ENCODE assay signal across 8 mouse cellular contexts in the genomic region with DNA sequence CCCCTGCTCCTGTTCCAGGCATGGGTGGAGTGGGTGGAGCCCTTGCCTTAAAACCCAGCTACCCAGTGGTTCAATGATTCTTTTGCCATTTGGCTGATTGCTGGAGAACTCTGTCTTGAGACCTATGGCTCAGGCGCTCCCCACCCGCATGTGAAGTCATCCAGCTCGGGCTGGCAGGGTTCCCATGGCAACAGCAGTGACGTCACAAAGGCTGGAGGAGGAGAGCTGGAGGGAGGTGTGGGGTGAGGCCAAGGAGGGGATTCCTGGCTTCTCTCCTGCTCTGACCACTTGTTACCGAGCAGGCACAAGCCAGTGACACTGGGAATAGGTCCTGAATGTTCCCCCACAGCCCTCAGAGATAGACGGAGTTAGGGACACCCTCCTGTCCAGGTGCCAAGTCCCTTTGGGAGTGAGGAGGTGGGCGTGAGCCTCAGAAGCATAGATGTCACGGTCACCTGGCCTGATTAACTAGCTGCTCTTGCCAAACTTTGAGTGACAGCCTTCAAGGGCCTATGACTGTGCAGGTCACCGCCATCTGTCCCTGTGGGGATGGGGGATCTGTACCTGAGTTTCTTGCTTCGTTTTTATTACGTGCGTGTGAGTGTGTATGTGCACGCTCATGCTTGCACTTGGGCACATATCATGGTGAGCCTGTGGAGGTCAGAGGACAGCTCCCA. TPM values are rescaled to one million over a fixed set of nuclear protein-coding genes. Genes with fewer than 3 reads are reported as not detected.
DNase-seq lines count a peak whose midpoint lies in the region; ATAC-seq and TF ChIP-seq lines count a peak whose summit lies in the region.
"Had no signal": no experiment of that assay in that cellular context is flagged by ENCODE, and none has a peak within 500 bp of the region (broad histone marks: within the 10 kb centered on the region; RNA-seq: fewer than 3 reads in every experiment).

No protein-coding gene starts in this region.

- H3K27ac ChIP-seq in ES-Bruce4 (ENCODE audit: insufficient read depth, low read length): no peak overlapping the region
- H3K27ac ChIP-seq in forebrain, embryonic 13.5 days: no peak overlapping the region
- H3K27ac ChIP-seq in midbrain, postnatal 0 days (ENCODE audit: low read depth, low read length): no peak overlapping the region
- no peak overlapping the region for H3K27ac ChIP-seq in thymus, adult 2 months (ENCODE audit: control insufficient read depth, insufficient read depth, low read length)

- H3K9me3 ChIP-seq in ES-Bruce4 (replicated peaks; ENCODE audit: control insufficient read depth, insufficient read depth, low read length, poor library complexity, severe bottlenecking): no peaks in the 10 kb centered on the region
- no peaks in the 10 kb centered on the region for H3K9me3 ChIP-seq in forebrain, embryonic 13.5 days (replicated peaks)
- no peaks in the 10 kb centered on the region for H3K9me3 ChIP-seq in midbrain, postnatal 0 days (ENCODE audit: low read length)

- TF ChIP-seq EP300 in ES-Bruce4 (IDR thresholded peaks at IDR 0.05; ENCODE audit: insufficient read depth, low read depth, low read length): 0 out of 2 replicates have a peak, but pooled peaks have one; percentile 41

- TF ChIP-seq POLR2A in ES-Bruce4 (IDR thresholded peaks at IDR 0.05; ENCODE audit: insufficient read depth, low read length): no peak
- TF ChIP-seq POLR2A in thymus, adult 2 months (IDR thresholded peaks at IDR 0.05; ENCODE audit: control insufficient read depth, extremely low read depth, insufficient read depth, low read length, poor library complexity): no peak

- H3K36me3 ChIP-seq in ES-Bruce4 (ENCODE audit: control insufficient read depth, insufficient read depth, low read length, poor library complexity, severe bottlenecking): no peaks in the 10 kb centered on the region
- H3K36me3 ChIP-seq in forebrain, embryonic 13.5 days (ENCODE audit: poor library complexity, severe bottlenecking): no peaks in the 10 kb centered on the region
- no peaks in the 10 kb centered on the region for H3K36me3 ChIP-seq in midbrain, postnatal 0 days (ENCODE audit: insufficient read depth, low read length)
- no peaks in the 10 kb centered on the region for H3K36me3 ChIP-seq in thymus, adult 2 months (ENCODE audit: control insufficient read depth, insufficient read depth, low read length)

- peak; percentile 16 for ATAC-seq in activated CD4-positive, CD25-positive, alpha-beta regulatory T cell, adult 4 months
- peak; percentile 65 for ATAC-seq in forebrain, embryonic 13.5 days
- peak; percentile 47 for ATAC-seq in inflammation-experienced regulatory T-cells, adult 6 months
- ATAC-seq in midbrain, postnatal 0 days (ENCODE audit: low FRiP score): peak; percentile 85

- peak; percentile 57 to 61 for DNase-seq in left cerebral cortex, postnatal 36 days (ENCODE audit: low spot score in 2 of 2)
- DNase-seq in midbrain, postnatal 0 days (ENCODE audit: low spot score): peak; percentile 91
- peak; percentile 67 for DNase-seq in thymus, adult 2 months

- 36% methylated on average over 13 of the region's 13 CpGs for WGBS in forebrain, embryonic 13.5 days
- WGBS in midbrain, postnatal 0 days: 32% methylated on average over 13 of the region's 13 CpGs
- 55% methylated on average over 13 of the region's 13 CpGs for WGBS in thymus, adult 2 months

- no peak for TF ChIP-seq CTCF in ES-Bruce4 (IDR thresholded peaks at IDR 0.05; ENCODE audit: low read depth, low read length)
- TF ChIP-seq CTCF in midbrain, postnatal 0 days (IDR thresholded peaks at IDR 0.05): no peak
- TF ChIP-seq CTCF in thymus, adult 2 months (IDR thresholded peaks at IDR 0.05; ENCODE audit: borderline replicate concordance, control insufficient read depth, extremely low read depth, insufficient read depth, low read length, poor library complexity): no peak

- H3K4me3 ChIP-seq in ES-Bruce4 (ENCODE audit: low read depth, low read length): no peak overlapping the region
- H3K4me3 ChIP-seq in forebrain, embryonic 13.5 days: no peak overlapping the region
- H3K4me3 ChIP-seq in midbrain, postnatal 0 days (ENCODE audit: low read depth, low read length): no peak overlapping the region
- H3K4me3 ChIP-seq in thymus, adult 2 months (ENCODE audit: control insufficient read depth, insufficient read depth, low read length): no peak overlapping the region

- H3K4me2 ChIP-seq in forebrain, embryonic 13.5 days: peak overlapping the region; percentile 21; the same call in 1 of the 2 replicates
- no peak overlapping the region for H3K4me2 ChIP-seq in midbrain, postnatal 0 days (ENCODE audit: low read depth, low read length, poor library complexity, severe bottlenecking)

- H3K27me3 ChIP-seq in ES-Bruce4 (ENCODE audit: control insufficient read depth, insufficient read depth, low read length, poor library complexity, severe bottlenecking): no peaks in the 10 kb centered on the region
- no peaks in the 10 kb centered on the region; the same call in 1 of the 2 replicates for H3K27me3 ChIP-seq in forebrain, embryonic 13.5 days
- no peaks in the 10 kb centered on the region for H3K27me3 ChIP-seq in midbrain, postnatal 0 days (ENCODE audit: insufficient read depth, low read length)
- H3K27me3 ChIP-seq in thymus, adult 2 months (ENCODE audit: control insufficient read depth, insufficient read depth, low read length): no peaks in the 10 kb centered on the region; the same call in 1 of the 2 replicates

- peaks cover 3% of the 10 kb centered on the region for H3K4me1 ChIP-seq in ES-Bruce4 (ENCODE audit: control insufficient read depth, insufficient read depth, low read length)
- H3K4me1 ChIP-seq in forebrain, embryonic 13.5 days: peaks cover 27% of the 10 kb centered on the region
- H3K4me1 ChIP-seq in midbrain, postnatal 0 days (ENCODE audit: insufficient read depth, low read length): peaks cover 15% of the 10 kb centered on the region
- H3K4me1 ChIP-seq in thymus, adult 2 months (replicated peaks; ENCODE audit: control insufficient read depth, insufficient read depth, low read length): peaks cover 27% of the 10 kb centered on the region

- intact Hi-C loops in left cerebral cortex, postnatal 36 days (cut with DNase I): no loop called here

- no peak overlapping the region for H3K9ac ChIP-seq in ES-Bruce4 (ENCODE audit: low read depth, poor library complexity, severe bottlenecking)
- no peak overlapping the region for H3K9ac ChIP-seq in forebrain, embryonic 13.5 days
- H3K9ac ChIP-seq in midbrain, postnatal 0 days (replicated peaks; ENCODE audit: low read length, poor library complexity, severe bottlenecking): 0 out of 2 replicates have a peak overlapping the region, but pooled peaks have one; percentile 29

RNA-seq across cellular contexts. Expression of gene Elfn1, which starts 25.0 kb away (rescaled TPM):
- polyA plus RNA-seq in ES-Bruce4 (2011; ENCODE audit: insufficient read depth, insufficient read length, low read depth, missing spikeins): 0.15 and 0.29 TPM in 2 replicates
- polyA plus RNA-seq in activated CD4-positive, CD25-positive, alpha-beta regulatory T cell, adult 4 months (2017; shearing (Covaris generic)): not detected
- 0.44 and 1.1 TPM in 2 replicates for polyA plus RNA-seq in forebrain, embryonic 13.5 days (2015; fragmentation: Nextera tagmentation; extraction: Ambion mirVana)
- not detected for polyA plus RNA-seq in inflammation-experienced regulatory T-cells, adult 6 months (2017; shearing (Covaris generic))
- total RNA-seq in left cerebral cortex, postnatal 36 days (2021): 10 to 100 TPM; 32.8 to 34.6 TPM
- total RNA-seq in midbrain, postnatal 0 days (2014; rRNA removed): 21.5 and 57.5 TPM in 2 replicates
- polyA plus RNA-seq in midbrain, postnatal 0 days (2015; fragmentation: Nextera tagmentation; extraction: Ambion mirVana): 3.1 and 3.7 TPM in 2 replicates
- 0.77 and 0.96 TPM in 2 replicates for polyA plus RNA-seq in thymus, adult 2 months (2012; rRNA removed)
- total RNA-seq: liver, adult 2 months had no signal

Comparison
In these comparisons a context has a peak if more than half of its experiments do, and no peak if none do; other contexts are left out.
1. ATAC-seq: peak in every context shown above with its lines; median percentile 85 in midbrain, postnatal 0 days; 65 in forebrain, embryonic 13.5 days; 47 in inflammation-experienced regulatory T-cells, adult 6 months; 16 in activated CD4-positive, CD25-positive, alpha-beta regulatory T cell, adult 4 months.